Mouse (Mus musculus): ENCODE data around the gene Olfr853. TPM values are rescaled to one million over a fixed set of nuclear protein-coding genes. Genes with fewer than 3 reads are reported as not detected.

Olfr853 gene
- total RNA-seq (2021) = not detected
- long read RNA-seq, experiment 1 = 0 reads
- long read RNA-seq, experiment 2 = 0 reads

- DNase-seq (ENCODE audit: low spot score in 2 of 2) = no peak
These were observed at the start of gene Olfr853 for GRCm38 (mm10) chr9:19540976-19541375. TSS of gene Olfr853 (minus strand) at chr9:19541076.

DNA sequence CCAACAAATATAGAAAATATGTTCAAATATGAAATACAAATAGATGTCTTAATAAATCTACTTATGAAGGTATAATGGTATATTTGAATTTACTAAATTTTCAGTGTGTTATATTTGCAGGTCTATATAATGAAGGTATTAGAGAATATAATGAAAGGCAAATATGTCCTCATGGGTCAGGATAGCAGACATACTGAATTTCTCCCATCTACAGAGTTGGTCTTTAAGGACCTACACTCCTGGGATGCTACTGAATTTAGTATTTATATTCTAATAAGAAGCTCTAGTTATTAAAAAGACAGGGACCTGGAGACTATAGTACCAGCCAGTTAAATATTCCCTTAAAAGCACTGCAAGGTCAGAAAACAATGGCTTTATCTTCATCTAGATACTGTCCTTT lies 41.4 kb upstream of the Olfr853 start, which contains the start of gene Olfr855:
Gene Olfr855 (plus strand): TSS at position 301 of the 400 bp plus-strand sequence.
- DNase-seq (ENCODE audit: low spot score in 2 of 2) = no peak

DNA sequence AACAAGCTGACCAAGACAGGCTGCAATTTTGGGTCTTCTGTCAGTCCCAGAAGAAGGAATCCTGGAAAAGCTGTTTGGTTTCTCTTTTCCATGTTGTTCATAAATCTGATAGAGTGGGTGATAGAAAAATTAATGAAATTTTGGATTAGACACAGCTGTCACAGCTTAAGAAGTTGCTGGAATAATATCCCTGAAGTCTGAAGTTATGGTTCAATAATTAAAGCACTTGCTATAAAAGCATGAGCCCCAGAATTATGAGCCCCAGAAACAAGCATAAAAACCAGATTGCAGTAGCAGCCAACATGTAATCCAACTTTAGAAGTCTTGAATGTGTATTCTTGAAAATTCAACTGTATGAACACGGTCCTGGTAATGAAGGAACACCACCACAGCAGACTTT lies 26.4 kb upstream of the Olfr853 start, which contains the start of gene Olfr854:
Gene Olfr854 (minus strand): TSS at position 101 of the 400 bp plus-strand sequence.
- no peak for DNase-seq (ENCODE audit: low spot score in 2 of 2)

- no peak for DNase-seq (ENCODE audit: low spot score in 2 of 2)
These were observed 47.9 kb downstream of the Olfr853 start, which contains the start of gene Olfr851 for GRCm38 (mm10) chr9:19492995-19493394. TSS of gene Olfr851 (plus strand) at chr9:19493295.

Other genes starting within 250 kb of the Olfr853 start
- gene Olfr844, start 224.7 kb downstream of the Olfr853 start, total RNA-seq (2021) = not detected
- not detected for gene Olfr845, start 204.6 kb downstream of the Olfr853 start, total RNA-seq (2021)
- gene Olfr846, start 177.1 kb downstream of the Olfr853 start, total RNA-seq (2021) = not detected
- gene Olfr847, start 162.4 kb downstream of the Olfr853 start, total RNA-seq (2021) = not detected
- not detected for gene Olfr849, start 100.8 kb downstream of the Olfr853 start, total RNA-seq (2021)
- gene Olfr850, start 62.8 kb downstream of the Olfr853 start, total RNA-seq (2021) = not detected
- not detected for gene Olfr851, start 47.8 kb downstream of the Olfr853 start, total RNA-seq (2021)
- not detected for gene Olfr854, start 26.3 kb upstream of the Olfr853 start, total RNA-seq (2021)
- not detected for gene Olfr855, start 41.5 kb upstream of the Olfr853 start, total RNA-seq (2021)
- 10 to 100 TPM; 21.2 to 21.7 TPM for gene Zfp317, start 81.0 kb upstream of the Olfr853 start, total RNA-seq (2021)
- gene Olfr857, start 168.4 kb upstream of the Olfr853 start, total RNA-seq (2021) = not detected
- gene Olfr58, start 239.2 kb upstream of the Olfr853 start, total RNA-seq (2021) = not detected

All from layer of hippocampus, postnatal 14 days (tissue).